Mouse (Mus musculus) hindbrain, embryonic 12.5 days (tissue): ENCODE results near the gene Cdh23. TPM values are rescaled to one million over a fixed set of nuclear protein-coding genes. Genes with fewer than 3 reads are reported as not detected.

Source experiments
- ATAC-seq: fragments of 200-750 bp; cut with Nextera tagmentation; 2 replicates; pipeline ENCODE4 v1.8.0; 2017; ENCODE audit warnings: moderate TSS enrichment; ENCODE audit not compliant: low FRiP score
- H3K27ac ChIP-seq: fragments of 300-500 bp; sonication (generic); 2 replicates; pipeline ENCODE4 v1.5.1; 2016; ENCODE audit warnings: mild to moderate bottlenecking
- H3K27me3 ChIP-seq: fragments of 300-500 bp; sonication (generic); 2 replicates; pipeline ENCODE4 v1.6.1; 2016; ENCODE audit warnings: mild to moderate bottlenecking
- H3K36me3 ChIP-seq: fragments of 300-500 bp; sonication (generic); 2 replicates; pipeline ENCODE4 v1.6.1; 2016; ENCODE audit warnings: mild to moderate bottlenecking
- H3K4me1 ChIP-seq: fragments of 300-500 bp; sonication (generic); 2 replicates; pipeline ENCODE4 v1.6.1; 2016
- H3K4me2 ChIP-seq: fragments of 300-500 bp; sonication (generic); replicated peaks from 2 replicates; pipeline ENCODE4 v1.6.1; 2016; ENCODE audit warnings: mild to moderate bottlenecking
- H3K4me3 ChIP-seq: fragments of 300-500 bp; sonication (generic); 2 replicates; pipeline ENCODE4 v1.5.1; 2016; ENCODE audit warnings: mild to moderate bottlenecking
- H3K9ac ChIP-seq: fragments of 300-500 bp; sonication (generic); 2 replicates; pipeline ENCODE4 v1.6.1; 2016; ENCODE audit warnings: mild to moderate bottlenecking, moderate library complexity
- H3K9me3 ChIP-seq: fragments of 300-500 bp; sonication (generic); replicated peaks from 2 replicates; pipeline ENCODE4 v1.6.1; 2016; ENCODE audit warnings: mild to moderate bottlenecking
- WGBS: fragments of 180-500 bp; shearing (Covaris S2); methylation state at CpG from one replicate; pipeline ENCODE4 v1.1.7; 2016; 5-methylcytosine and 5-hydroxymethylcytosine counted together
- polyA plus RNA-seq: library from polyadenylated mRNA; unstranded; fragments of >200 nt; fragmentation: Nextera tagmentation; extraction: Ambion mirVana; gene quantifications from 2 replicates; pipeline ENCODE4 v1.2.1, GENCODE M21; 2016

The Cdh23 gene
- polyA plus RNA-seq, 1 experiment from 2014 or later: 0.19 TPM

DNA sequence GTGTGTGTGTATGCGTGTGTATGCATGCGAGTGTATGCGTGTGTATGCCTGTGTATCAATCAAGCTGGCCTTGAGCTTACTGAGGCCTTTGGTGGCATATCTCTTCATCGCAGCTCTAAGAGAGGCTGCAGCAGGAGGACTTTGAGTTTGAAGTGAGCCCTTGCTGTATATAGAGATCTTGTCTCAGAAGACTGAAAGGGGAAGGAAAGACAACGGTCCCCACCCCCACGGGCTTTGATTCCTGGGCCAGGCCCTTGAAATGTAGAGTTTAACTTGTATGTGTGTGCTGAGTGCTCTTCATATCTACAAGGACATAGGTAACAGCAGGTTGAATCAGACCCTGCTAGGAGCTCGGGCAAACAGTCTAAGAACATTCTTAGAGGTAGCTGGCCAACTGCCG, 407.1 kb downstream of the Cdh23 start:
- Histone ChIP-seq H3K4me3 (no peak overlapping the region), H3K4me1 (peaks cover 58% of the 10 kb centered on the region), H3K27me3 (no peaks in the 10 kb centered on the region), H3K4me2 (no peak overlapping the region), H3K27ac (no peak overlapping the region), H3K36me3 (peaks cover 26% of the 10 kb centered on the region), H3K9me3 (no peaks in the 10 kb centered on the region), H3K9ac (no peak overlapping the region)
- 90% methylated on average over 8 of the region's 8 CpGs for WGBS
- no peak for ATAC-seq

DNA sequence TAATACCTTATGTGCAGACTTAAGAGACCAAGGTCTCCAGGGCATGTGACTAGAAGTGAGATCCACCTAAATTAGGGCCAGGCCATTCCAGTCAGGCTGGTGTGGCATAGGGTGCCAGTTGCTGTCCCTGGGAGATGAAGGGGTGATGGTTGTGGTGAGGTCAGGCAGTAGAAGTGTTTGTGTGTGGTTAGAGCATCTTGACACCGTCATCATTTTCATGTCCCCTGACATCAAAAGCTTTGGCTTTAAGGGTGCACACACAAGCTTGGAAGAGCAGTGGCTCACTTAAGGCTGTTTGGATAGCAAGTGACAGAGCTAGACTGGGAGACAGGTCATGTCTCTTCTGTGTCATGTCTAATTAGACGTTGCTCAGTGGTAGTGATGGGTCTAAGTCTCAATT, 408.6 kb downstream of the Cdh23 start:
- H3K9ac ChIP-seq: no peak overlapping the region
- H3K27me3 ChIP-seq: no peaks in the 10 kb centered on the region
- H3K4me3 ChIP-seq: no peak overlapping the region
- no peak overlapping the region for H3K27ac ChIP-seq
- ATAC-seq: no peak
- no peak overlapping the region for H3K4me2 ChIP-seq
- H3K9me3 ChIP-seq: no peaks in the 10 kb centered on the region
- H3K4me1 ChIP-seq: peaks cover 69% of the 10 kb centered on the region
- WGBS: 87% methylated on average over 2 of the region's 2 CpGs
- H3K36me3 ChIP-seq: peaks cover 11% of the 10 kb centered on the region; the same call in 1 of the 2 replicates

DNA sequence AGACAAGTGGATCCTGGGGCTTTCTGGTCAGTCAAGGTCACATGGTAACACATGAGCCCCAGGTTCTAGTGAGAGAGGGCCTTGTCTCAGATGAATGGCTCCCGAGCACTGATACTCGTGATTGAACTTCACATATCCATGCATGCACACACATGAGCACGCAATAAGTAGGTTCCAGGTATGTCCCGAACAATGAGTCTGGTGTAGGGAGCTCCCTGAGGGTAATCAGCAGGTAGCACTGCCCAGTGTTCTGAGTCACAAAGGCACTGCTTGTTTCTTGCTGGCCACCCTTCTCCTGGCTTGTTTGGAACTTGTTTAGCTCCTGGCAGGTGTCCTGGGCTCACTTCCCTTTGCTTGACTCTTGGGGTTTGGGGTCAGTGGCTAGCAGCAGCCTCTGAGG, 409.1 kb downstream of the Cdh23 start:
- no peaks in the 10 kb centered on the region for H3K9me3 ChIP-seq
- no peak overlapping the region for H3K4me3 ChIP-seq
- H3K27me3 ChIP-seq: no peaks in the 10 kb centered on the region
- no peak for ATAC-seq
- no peak overlapping the region for H3K9ac ChIP-seq
- H3K27ac ChIP-seq: 0 out of 2 replicates have a peak overlapping the region, but pooled peaks have one; percentile 4
- H3K4me1 ChIP-seq: peaks cover 74% of the 10 kb centered on the region
- peaks cover 5% of the 10 kb centered on the region; the same call in 1 of the 2 replicates for H3K36me3 ChIP-seq
- 91% methylated on average over 4 of the region's 4 CpGs for WGBS
- no peak overlapping the region for H3K4me2 ChIP-seq

DNA sequence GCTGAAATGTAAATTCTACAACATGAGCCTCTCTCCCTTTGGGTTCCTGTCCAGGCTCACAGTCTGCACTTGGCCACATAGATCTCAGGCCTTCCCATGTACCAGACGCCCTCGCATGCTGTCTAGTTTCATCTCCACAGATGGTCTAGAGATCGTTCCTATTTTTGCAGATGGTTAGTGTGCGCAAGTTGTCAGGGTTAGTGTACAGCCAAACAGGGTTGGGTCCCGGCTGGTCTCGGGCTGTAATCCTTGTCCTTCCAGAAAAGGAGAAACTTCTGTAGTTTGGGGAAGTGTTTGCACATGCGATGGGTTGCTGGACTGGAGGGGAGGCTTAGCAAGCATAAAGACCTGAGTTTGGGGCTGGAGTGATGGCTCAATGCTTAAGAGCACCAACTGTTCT, 409.7 kb downstream of the Cdh23 start:
- Histone ChIP-seq H3K4me1 (peaks cover 80% of the 10 kb centered on the region), H3K27me3 (no peaks in the 10 kb centered on the region), H3K4me3 (no peak overlapping the region), H3K9ac (peak overlapping the region; percentile 35; the same call in 1 of the 2 replicates), H3K9me3 (no peaks in the 10 kb centered on the region), H3K36me3 (0 out of 2 replicates have a peak, but pooled peaks cover 1% of the 10 kb centered on the region), H3K4me2 (no peak overlapping the region), H3K27ac (peak overlapping the region; percentile 87)
- ATAC-seq: no peak
- 92% methylated on average over 7 of the region's 7 CpGs for WGBS

DNA sequence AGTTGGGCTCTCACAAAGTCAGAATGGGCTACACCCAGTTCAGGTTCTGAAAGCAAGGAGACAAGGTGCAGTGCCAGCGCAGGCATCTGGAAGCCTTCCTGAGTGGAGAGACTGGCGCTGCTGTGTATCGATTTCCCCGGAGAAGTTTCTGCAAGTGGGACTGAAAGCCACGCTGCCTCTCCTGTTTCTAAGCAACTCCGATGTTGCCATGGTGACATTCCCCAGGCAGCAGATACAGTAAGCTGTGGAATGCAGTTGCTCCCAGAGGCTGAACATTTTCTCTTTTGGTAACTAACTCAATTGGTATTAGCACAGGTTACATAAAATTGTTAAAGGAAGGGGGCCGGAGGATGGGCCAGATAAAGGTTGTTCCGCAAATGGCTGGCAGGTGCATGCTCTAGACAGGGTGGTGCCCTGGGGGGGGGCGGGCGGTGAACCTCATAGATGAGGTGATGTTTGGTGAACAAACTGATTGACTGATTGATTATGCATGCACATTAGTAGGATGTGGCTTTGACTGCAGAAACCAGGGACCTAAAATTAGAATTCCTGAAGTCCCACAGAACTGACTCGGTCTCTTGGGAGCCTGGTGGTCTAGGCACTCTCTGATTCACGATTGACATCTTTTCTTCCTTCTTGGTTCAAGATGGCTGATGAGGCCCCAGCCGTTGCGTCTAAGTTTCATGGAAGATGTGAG, 410.5 kb downstream of the Cdh23 start:
- Histone ChIP-seq H3K4me1 (peaks cover 84% of the 10 kb centered on the region), H3K9me3 (no peaks in the 10 kb centered on the region), H3K9ac (peak overlapping the region; percentile 35; the same call in 1 of the 2 replicates), H3K4me2 (peak overlapping the region; percentile 42), H3K27ac (peak overlapping the region; percentile 87), H3K36me3 (no peaks in the 10 kb centered on the region), H3K4me3 (0 out of 2 replicates have a peak overlapping the region, but pooled peaks have one; percentile 10), H3K27me3 (no peaks in the 10 kb centered on the region)
- 27% methylated on average over 14 of the region's 14 CpGs for WGBS
- ATAC-seq: peak; percentile 67

DNA sequence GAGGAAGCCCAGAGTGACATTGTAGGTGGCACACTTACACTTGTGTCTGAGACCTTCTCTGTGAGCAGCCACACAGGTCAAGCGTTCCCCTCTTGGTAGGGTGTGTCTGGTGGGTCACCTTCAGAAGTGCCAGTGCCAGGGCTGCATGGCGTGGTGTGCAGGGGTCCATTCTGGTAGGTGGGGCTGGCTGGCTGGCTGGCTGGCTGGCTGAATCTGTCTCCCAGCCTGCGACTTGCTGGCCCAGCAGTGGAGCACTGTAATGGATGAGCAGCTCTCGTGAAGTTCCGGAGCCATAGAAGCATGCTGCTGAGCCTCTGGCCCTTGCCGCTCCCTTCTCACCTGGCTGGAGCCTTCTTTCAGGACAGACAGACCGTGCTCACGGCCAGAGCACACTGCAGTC, 411.1 kb downstream of the Cdh23 start:
- Histone ChIP-seq H3K4me2 (peak overlapping the region; percentile 42), H3K27me3 (no peaks in the 10 kb centered on the region), H3K4me1 (peaks cover 84% of the 10 kb centered on the region), H3K36me3 (no peaks in the 10 kb centered on the region), H3K9me3 (no peaks in the 10 kb centered on the region), H3K9ac (no peak overlapping the region), H3K27ac (peak overlapping the region; percentile 87), H3K4me3 (0 out of 2 replicates have a peak overlapping the region, but pooled peaks have one; percentile 10)
- ATAC-seq: peak; percentile 38
- WGBS: 47% methylated on average over 8 of the region's 8 CpGs

DNA sequence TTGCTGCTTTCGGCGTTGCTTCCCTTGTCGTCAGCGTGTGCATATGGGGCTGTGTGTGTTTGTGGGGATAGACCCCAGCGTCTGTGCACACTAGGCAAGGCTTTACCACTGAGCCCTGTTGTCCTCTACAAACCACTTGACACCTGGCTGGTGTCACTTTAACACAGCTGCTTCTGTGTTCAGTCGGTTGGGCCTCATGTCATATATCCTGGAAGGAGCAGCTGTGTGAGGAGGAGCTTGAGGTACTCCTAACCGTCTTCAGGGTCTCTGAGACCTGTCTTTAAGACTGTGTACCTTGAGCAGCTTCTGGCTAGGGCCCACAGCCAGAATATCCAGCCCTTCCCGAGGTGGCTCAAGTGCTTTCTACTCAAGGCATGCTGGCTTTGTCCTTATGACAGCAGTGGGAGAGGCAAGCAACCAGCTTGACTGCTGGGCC, 411.6 kb downstream of the Cdh23 start:
- Histone ChIP-seq H3K27me3 (no peaks in the 10 kb centered on the region), H3K9me3 (no peaks in the 10 kb centered on the region), H3K4me2 (peak overlapping the region; percentile 42), H3K36me3 (no peaks in the 10 kb centered on the region), H3K27ac (peak overlapping the region; percentile 87), H3K4me1 (peaks cover 84% of the 10 kb centered on the region), H3K4me3 (no peak overlapping the region), H3K9ac (peak overlapping the region; percentile 50; the same call in 1 of the 2 replicates)
- ATAC-seq: 0 out of 2 replicates have a peak, but pooled peaks have one; percentile 3
- 55% methylated on average over 8 of the region's 8 CpGs for WGBS

DNA sequence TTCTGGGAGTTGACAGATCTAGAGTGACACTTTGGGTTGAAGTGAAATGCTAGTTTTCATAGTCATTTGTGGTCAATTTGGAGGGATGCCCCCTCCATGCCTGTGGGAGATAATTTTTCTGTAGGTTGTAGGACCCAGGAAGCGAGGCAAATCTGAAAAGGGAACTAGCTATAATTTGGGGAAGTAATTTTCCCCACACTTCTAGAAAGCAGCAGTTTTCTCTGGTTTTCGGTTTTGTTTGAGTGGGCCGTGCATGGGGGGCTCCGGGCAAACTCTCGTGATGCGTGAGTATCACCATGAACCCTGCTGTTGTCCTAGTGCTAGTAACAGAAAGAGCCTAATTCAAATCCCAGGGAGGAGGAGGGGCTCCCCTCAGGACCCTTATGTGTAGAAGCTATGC, 412.0 kb downstream of the Cdh23 start:
- peak overlapping the region; percentile 87 for H3K27ac ChIP-seq
- no peak for ATAC-seq
- 62% methylated on average over 6 of the region's 6 CpGs for WGBS
- no peaks in the 10 kb centered on the region for H3K9me3 ChIP-seq
- peaks cover 85% of the 10 kb centered on the region for H3K4me1 ChIP-seq
- no peak overlapping the region for H3K4me3 ChIP-seq
- H3K4me2 ChIP-seq: peak overlapping the region; percentile 42
- no peaks in the 10 kb centered on the region for H3K27me3 ChIP-seq
- H3K9ac ChIP-seq: peak overlapping the region; percentile 50; the same call in 1 of the 2 replicates
- H3K36me3 ChIP-seq: no peaks in the 10 kb centered on the region

DNA sequence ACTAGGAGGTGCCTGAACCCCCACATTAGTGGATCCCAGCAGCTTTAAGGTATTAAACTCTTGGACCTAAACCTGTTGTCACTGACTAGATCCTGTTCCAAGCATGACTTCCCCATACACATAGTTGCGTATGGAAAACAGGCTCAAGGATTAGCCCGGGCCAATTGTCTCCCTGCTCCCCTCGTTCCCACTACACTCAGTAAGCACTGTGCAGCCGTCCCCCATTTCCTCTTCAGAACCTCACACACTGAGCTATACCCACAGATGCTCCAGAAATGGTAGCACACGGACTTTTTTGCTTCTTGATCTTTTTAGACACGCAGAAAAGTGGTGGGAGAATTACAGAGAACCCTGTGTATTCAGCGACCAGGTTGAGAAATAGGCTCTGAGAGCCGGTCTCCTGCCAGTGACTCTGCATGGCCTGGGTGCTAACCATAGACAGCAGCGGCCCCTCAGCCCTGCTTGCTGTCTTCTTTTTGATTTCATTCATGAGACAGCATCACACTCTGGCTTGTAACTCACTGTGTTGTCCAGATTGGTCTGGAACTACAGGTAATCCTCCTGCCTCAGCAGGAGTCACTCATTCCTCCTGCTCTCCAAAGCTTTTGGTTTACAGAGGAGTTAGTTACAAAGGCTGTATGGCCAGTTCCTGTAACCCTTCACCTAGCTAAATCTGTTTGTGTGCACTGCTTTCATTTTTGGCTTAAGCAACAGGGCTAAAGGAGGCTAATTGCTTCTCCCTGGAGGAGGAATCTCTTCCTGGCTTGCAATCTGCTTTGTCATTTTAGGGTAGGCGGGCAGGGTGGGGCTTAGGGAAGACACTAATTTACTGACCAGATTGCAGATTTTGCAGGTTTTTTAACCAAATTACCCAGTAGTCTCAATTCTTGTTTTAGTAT, 413.9 kb downstream of the Cdh23 start:
- no peak overlapping the region for H3K27ac ChIP-seq
- no peak overlapping the region for H3K4me3 ChIP-seq
- ATAC-seq: no peak
- no peaks in the 10 kb centered on the region for H3K27me3 ChIP-seq
- H3K36me3 ChIP-seq: no peaks in the 10 kb centered on the region
- peaks cover 86% of the 10 kb centered on the region for H3K4me1 ChIP-seq
- 83% methylated on average over 10 of the region's 10 CpGs for WGBS
- H3K9me3 ChIP-seq: no peaks in the 10 kb centered on the region
- H3K9ac ChIP-seq: no peak overlapping the region
- no peak overlapping the region for H3K4me2 ChIP-seq

DNA sequence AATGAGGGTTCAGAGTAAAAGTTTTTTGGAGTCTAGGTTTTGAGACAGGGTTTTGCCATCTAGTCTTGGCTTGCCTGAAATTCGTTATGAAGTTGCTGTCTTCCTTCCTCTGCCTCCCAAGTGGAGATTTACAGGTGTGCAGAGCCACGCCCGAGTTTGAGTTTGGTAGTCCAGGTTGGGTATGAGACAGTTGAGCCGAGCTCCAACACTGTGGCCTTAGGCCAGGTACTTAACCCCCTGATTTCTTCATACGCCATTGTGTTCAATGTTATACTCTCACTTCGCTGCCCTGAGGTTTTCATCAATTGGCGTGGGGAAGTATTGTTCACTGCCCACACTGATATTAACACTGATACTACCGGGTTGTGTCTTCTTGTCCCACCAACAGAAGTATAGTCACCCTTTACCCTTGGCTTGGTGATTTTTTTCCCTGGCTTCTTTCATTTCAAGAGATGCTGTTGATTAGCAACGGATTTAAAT, 414.7 kb downstream of the Cdh23 start:
- H3K36me3 ChIP-seq: no peaks in the 10 kb centered on the region
- no peak overlapping the region for H3K9ac ChIP-seq
- no peak overlapping the region for H3K27ac ChIP-seq
- H3K9me3 ChIP-seq: no peaks in the 10 kb centered on the region
- H3K4me2 ChIP-seq: no peak overlapping the region
- H3K4me1 ChIP-seq: peaks cover 81% of the 10 kb centered on the region
- 88% methylated on average over 9 of the region's 9 CpGs for WGBS
- no peaks in the 10 kb centered on the region for H3K27me3 ChIP-seq
- H3K4me3 ChIP-seq: no peak overlapping the region
- no peak for ATAC-seq

DNA sequence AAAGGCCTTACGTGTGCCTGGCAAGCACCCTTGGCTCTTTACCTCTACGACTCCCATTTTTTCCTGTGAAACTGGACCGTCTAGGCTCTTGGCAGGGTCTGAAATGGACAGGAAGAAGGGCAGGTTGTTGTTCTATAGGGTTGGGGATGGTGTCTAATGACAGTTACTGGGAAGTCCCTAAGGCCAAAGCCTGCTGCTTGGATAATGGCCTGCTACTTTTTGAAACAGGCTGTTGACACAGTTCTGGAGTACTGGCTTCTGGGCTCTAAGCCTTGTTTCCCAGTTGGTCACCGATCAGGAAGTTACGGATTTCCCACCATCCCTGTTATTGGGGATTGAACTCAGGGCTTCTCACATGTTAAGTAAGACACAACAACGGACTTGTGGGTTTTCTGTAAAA, 415.9 kb downstream of the Cdh23 start:
- Histone ChIP-seq H3K4me2 (peak overlapping the region; percentile 29; the same call in 1 of the 2 replicates), H3K4me3 (no peak overlapping the region), H3K27ac (no peak overlapping the region), H3K27me3 (no peaks in the 10 kb centered on the region), H3K4me1 (peaks cover 69% of the 10 kb centered on the region), H3K9ac (0 out of 2 replicates have a peak overlapping the region, but pooled peaks have one; percentile 18), H3K36me3 (no peaks in the 10 kb centered on the region), H3K9me3 (no peaks in the 10 kb centered on the region)
- ATAC-seq: no peak
- 91% methylated on average over 6 of the region's 6 CpGs for WGBS

DNA sequence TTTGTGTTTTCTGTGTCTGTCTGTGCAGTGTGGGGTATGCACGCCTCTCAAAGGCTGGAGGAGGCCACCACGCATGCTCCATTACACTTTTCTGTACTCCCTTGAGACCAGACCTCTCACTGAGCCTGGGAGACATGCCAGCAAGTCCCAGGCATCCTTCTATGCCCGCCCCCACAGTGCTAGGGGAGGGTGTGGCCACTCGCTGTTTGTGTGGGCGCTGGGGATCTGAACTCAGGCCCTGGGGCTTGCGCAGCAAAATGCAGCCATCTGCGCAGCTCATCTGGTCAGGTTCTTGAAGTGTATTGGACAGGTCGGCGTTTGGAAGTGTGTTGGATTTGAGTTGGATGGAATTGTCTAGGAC, 416.4 kb downstream of the Cdh23 start:
- H3K4me3 ChIP-seq: no peak overlapping the region
- 0 out of 2 replicates have a peak overlapping the region, but pooled peaks have one; percentile 18 for H3K9ac ChIP-seq
- peak overlapping the region; percentile 12; the same call in 1 of the 2 replicates for H3K27ac ChIP-seq
- WGBS: 88% methylated on average over 9 of the region's 9 CpGs
- H3K4me1 ChIP-seq: peaks cover 64% of the 10 kb centered on the region
- peak overlapping the region; percentile 29; the same call in 1 of the 2 replicates for H3K4me2 ChIP-seq
- no peaks in the 10 kb centered on the region for H3K27me3 ChIP-seq
- no peak for ATAC-seq
- no peaks in the 10 kb centered on the region for H3K9me3 ChIP-seq
- no peaks in the 10 kb centered on the region for H3K36me3 ChIP-seq
